Mouse (Mus musculus) urinary bladder, postnatal 4 days (tissue): Measurements from ENCODE around the gene Fam83e.

Source experiments
- DNase-seq, 2 experiments: peaks; one replicate each; pipeline ENCODE4 v3.0.0; 2021 to 2022; ENCODE audit warnings: low spot score in 2 of 2

Fam83e gene

GRCm38 (mm10) chr7:45720413-45721233 lies at the start of gene Fam83e:
Fam83e (plus strand) TSS chr7:45721212.
- no peak for DNase-seq

- DNase-seq = no peak
These were observed 43.3 kb upstream of the Fam83e start for GRCm38 (mm10) chr7:45677627-45678295.

GRCm38 (mm10) chr7:45678513-45678912 lies 42.5 kb upstream of the Fam83e start:
- no peak for DNase-seq

DNA sequence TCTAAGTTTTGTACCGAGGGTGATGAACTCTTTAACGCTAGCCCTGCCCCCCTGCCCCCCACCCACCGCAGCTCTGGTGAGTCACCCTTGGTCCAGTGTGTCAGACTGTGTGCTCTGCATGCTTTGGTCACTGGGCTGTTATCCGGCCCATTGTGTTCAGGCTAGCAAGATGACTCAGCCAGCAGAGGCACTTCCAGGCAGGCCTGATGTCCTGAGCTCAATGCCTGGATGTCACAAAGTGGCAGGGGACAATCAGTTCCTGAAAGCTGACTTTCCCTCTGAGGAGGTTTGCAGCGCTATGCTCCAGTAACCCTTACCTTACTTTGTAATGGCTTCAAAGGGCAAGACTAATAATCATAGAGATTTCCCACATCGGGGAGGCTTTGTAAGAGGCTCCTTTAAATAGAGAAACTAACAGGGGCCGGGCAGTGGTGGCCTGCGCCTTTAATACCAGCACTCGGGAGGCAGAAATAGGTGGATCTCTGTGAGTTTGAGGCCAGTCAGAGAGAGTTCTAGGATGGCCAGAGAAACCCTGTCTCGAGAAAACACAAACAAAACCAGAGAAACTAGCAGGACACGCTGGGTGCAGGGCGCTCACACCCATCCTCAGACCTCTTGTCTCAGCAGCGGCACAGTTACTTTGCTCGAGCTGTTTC lies 40.9 kb upstream of the Fam83e start:
- DNase-seq = no peak

DNA sequence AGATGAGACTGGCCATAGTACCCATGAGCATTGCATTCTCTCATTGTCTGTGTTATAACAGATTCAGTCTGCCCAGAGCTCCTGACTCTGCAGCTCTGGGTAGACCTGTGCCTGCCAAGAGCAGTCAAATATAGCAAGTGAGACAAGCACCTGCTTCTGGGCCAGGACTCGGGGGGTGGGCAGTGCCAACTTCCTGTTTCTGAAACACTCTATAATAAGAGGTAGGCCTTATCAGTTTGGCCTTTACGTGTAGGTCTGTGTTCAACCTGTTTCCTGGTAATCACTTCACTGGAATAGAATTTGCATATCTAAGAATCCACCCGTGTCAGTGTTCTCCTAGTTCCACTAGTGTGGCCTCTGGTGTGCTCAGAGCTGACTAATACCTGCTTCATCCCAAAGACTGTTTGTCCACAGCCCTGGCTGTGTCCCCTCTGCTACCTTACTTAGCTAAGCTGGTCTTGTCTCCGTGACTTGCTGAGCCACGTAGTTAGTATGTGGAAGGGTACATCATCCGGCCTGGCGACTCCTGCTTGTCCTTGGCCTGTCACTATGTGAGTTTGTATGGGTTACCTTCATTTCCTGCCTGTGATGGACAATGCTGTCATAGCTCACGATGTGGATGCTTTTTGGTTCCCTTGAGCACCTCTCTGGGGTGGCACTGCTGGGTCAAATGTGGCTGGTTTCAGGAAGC lies 39.8 kb upstream of the Fam83e start:
- DNase-seq = no peak

GRCm38 (mm10) chr7:45682144-45683126 lies 38.6 kb upstream of the Fam83e start:
- peak; percentile 80 to 92 for DNase-seq

GRCm38 (mm10) chr7:45683396-45684050 lies 37.5 kb upstream of the Fam83e start, which contains the start of gene Ntn5:
Ntn5 (plus strand) TSS chr7:45684022.
- no peak for DNase-seq

DNA sequence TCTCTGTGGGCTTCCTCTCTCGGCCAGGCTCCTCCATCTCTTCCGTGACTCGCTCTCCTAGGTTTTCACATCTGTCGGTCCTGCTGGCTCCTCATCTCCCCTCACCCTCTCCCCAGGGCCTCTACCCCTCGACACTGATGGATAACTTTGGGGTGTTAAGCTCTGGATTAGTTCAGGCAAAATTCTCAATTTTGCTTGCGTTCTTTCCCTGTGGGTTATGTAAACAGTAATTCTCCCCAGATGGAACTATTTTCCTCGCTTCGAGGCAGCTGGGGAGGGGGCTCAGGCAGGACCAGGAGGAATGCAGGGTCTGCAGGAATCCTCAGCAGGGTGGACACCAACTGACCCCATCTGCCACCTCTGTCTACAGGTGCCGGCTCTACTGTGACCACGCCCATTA lies 35.2 kb upstream of the Fam83e start:
- no peak for DNase-seq

GRCm38 (mm10) chr7:45686841-45687240 lies 34.2 kb upstream of the Fam83e start:
- no peak for DNase-seq

DNA sequence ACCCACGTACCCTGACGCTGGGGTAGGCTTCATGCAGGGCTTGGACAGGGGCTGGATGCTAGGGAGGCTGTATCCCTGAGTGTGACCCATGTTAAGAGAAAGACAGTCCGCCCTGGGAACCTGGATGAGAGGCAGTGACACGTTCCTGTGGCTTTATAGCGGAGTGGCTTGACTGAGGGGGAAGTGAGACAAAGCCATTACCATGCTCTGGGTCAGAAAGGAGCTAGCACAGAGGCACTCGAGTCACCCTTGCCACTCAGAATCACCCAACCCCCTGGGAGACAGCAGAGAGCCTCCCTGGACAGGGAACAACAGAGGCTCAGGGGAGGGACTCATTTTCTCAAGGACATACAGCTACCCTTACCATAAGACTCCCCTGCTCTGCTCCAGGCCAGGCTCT lies 31.9 kb upstream of the Fam83e start:
- DNase-seq = no peak

DNA sequence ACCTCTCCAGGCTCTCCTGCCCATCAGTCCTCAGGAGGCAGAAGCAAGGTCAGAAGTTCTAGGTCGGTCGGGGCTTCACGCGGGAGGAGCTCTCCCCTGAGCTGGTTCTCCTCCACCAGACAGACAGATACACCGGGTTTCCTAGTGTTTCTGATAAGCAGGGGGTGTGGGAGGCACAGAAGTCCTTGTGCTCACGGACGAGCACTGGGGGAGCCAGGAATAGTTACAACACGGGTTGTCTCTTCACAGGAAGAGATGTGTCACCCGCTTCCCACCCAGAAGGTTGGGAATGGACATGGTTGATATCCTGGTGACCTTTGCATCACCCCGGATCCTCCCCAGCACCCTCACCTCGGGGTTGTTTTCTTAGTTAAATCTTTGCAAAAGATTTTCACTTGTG lies 31.2 kb upstream of the Fam83e start:
- no peak for DNase-seq

- no peak for DNase-seq
These were observed 28.6 kb upstream of the Fam83e start for GRCm38 (mm10) chr7:45692364-45692763.

DNA sequence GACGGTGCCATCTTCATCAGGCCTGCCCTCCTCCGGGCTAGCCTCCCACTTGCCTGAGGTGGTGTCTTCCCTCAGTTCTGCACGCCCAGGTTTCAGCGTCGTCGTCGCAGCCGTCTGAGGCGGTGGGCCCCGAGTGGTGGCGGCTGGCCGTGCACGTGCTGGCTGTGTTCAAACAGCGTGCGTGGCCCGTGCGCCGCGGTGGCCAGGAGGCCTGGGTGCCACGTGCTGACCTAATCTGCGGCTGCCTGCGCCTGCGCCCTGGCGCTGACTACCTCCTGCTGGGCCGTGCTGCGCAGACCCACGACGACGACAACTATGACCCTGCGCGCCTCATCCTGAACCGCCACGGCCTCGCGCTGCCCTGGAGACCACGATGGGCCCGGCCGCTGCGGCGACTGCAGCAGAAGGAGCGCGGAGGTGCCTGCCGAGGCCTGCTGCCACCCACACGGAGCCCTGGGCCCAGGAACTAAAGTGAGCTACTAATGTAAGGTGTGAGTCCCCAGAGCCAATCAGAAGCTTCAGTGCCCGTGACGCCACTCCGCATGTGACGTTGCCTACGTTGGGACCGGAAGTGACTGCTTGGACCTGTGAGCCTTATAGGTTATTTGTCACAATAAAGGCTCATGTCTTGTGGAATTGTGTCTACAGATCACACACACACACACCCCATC lies 27.0 kb upstream of the Fam83e start, which contains the start of gene Sec1:
Gene Sec1, minus strand, starts transcription at position 482 of the 671 bp plus-strand sequence.
- DNase-seq = no peak

- DNase-seq = no peak
These were observed 25.9 kb upstream of the Fam83e start for GRCm38 (mm10) chr7:45695098-45695497.

DNA sequence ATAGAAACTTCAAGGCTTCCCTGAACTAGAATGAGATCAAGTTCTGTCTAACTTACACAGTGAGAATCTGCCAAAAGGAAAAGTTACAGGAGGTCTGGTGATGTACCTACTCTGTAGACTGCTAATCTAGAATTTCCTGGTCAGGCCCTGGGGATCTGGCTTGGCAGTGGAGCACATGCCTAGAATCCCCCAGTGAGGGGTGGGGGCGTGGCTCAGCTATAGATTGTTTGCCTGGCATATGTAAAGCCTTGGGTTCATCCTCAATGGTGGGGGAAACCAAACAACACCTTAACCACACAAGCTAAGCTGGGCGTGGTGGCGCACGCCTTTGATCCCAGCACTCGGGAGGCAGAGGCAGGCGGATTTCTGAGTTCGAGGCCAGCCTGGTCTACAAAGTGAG lies 23.1 kb upstream of the Fam83e start:
- DNase-seq = no peak

DNA sequence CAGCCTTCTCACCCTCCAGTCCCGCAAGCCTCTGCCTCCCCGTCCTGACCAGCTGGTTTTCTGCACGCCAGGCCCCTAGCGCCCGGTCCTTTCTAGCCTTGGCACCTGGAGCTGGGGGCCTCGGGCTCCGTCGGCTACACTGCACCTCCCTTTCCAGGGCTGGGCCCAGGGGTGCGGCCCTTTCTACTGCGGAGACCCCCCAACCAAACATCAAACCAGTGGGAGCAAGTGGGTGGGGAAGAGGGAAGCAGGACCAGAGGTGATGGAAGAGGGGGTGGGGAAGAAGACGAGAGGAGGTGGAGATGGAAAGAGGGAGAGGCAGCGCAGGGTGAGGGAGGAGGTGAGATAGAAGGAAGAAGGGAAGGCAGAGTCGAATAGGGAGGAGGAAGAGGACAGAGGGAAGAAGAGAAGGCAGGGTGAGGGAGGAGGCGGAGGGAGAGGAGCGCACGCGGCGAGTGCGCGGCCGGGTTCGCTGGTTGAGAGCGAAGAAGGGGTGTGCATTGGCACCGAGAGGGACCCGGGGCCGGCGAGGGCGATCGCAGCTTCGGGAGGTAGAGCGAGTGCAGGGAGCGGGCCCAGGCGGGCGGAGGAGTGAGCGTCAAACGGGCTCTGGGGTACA lies 21.4 kb upstream of the Fam83e start, which contains the start of gene Car11:
Gene Car11, plus strand, starts transcription at position 321 of the 619 bp plus-strand sequence.
- no peak for DNase-seq

DNA sequence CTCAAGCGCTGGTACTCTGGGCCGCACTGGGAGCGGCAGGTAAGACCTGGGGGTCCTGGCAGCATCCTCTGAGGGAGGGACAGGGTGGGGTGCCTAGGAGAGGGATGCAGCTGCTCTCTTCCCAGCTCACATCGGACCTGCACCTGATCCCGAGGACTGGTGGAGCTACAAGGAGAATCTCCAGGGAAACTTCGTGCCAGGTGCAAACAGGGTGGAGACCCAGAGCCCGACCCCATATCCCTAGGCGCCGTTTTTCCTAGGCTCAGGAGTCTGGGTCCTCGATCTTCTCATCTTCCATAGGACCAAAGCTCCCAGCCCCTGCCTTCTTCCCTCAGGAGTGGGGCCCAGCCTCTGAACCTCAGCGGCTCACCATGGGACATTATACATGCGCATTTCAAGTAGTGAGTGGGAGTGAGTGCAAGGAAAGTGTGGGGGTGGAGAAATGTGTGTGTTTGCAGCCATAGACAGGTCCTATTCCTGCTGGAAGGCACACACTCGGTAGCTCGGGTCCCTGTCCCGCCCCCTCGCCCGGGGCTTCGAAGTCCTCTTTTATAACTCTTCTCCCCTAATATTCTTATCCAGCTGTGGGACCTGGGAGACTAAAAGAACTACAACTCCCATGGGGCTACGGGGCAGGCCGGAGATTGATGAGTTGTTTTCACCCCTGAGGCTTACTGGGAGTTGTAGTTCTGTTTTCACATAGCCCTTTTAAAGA lies 20.6 kb upstream of the Fam83e start:
- peak; percentile 62 to 78 for DNase-seq

GRCm38 (mm10) chr7:45701072-45701471 lies 19.9 kb upstream of the Fam83e start:
- no peak for DNase-seq
